19 mouse cellular contexts compared by ENCODE assay signal in the genomic region with DNA sequence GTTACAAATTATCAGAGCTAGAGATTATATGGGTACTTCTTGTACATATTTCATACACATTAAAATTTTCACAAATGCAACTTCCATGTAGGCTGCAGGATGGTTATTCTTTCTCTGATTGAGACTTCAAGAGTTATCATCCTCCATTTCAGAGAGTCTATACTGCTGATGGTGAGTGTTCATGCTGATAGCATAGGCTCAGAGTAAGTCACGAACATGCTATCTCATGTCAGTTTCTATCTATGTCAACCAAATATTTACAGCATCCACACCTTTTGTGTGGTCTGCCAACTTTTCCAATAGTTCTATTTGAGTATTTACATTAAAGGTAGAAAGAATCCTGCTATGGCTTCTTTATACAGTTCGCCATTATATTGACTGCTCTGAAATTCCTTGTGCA.
"Had no signal": no experiment of that assay in that cellular context is flagged by ENCODE, and none has a peak within 500 bp of the region (broad histone marks: within the 10 kb centered on the region; RNA-seq: fewer than 3 reads in every experiment).

No protein-coding gene starts in this region.

- H3K4me1 ChIP-seq: kidney, embryonic 15.5 days; midbrain, embryonic 10.5 days; midbrain, embryonic 13.5 days had no signal

- H3K27me3 ChIP-seq: kidney, embryonic 15.5 days; midbrain, embryonic 13.5 days had no signal

- H3K27ac ChIP-seq: kidney, embryonic 15.5 days; left cerebral cortex, adult 2 months; macrophage; midbrain, embryonic 10.5 days; midbrain, embryonic 13.5 days; stomach, postnatal 0 days had no signal

- ATAC-seq: intestine, postnatal 0 days; midbrain, embryonic 13.5 days; midbrain, embryonic 16.5 days had no signal

- H3K9ac ChIP-seq: kidney, embryonic 15.5 days; midbrain, embryonic 13.5 days had no signal

- H3K4me3 ChIP-seq: kidney, embryonic 15.5 days; left cerebral cortex, adult 2 months; midbrain, embryonic 10.5 days; midbrain, embryonic 13.5 days had no signal

- DNase-seq: kidney, adult 2 months; kidney, postnatal 10 days; kidney, postnatal 36 days; layer of hippocampus, postnatal 36 days; lung, adult 2 months; lung, postnatal 14 days; right cerebral cortex, postnatal 14 days; right cerebral cortex, postnatal 4 days; thymus, adult 2 months; thymus, postnatal 14 days; thymus, postnatal 4 days had no signal

- H3K9me3 ChIP-seq: kidney, embryonic 15.5 days; midbrain, embryonic 10.5 days; midbrain, embryonic 13.5 days had no signal

- H3K4me2 ChIP-seq: kidney, embryonic 15.5 days; midbrain, embryonic 13.5 days had no signal
